Mouse (Mus musculus) G1E (cell line): Measurements from ENCODE around the gene Anln.

Experiments
- CTCF ChIP-seq: IDR thresholded peaks from 2 replicates; pipeline ENCODE4 v1.5.1; 2012; ENCODE audit warnings: low read depth, low read length, inconsistent platforms, mixed read lengths
- GATA1 ChIP-seq: IDR thresholded peaks from 2 replicates; pipeline ENCODE4 v1.6.1; 2012; ENCODE audit warnings: borderline replicate concordance, low read length, inconsistent platforms, mixed read lengths
- GATA2 ChIP-seq: IDR thresholded peaks from 2 replicates; pipeline ENCODE4 v1.6.1; 2012; ENCODE audit warnings: low read depth, low read length, inconsistent platforms, borderline replicate concordance
- POLR2AphosphoS5 ChIP-seq: IDR thresholded peaks from 2 replicates; pipeline ENCODE4 v1.6.1; 2012; ENCODE audit warnings: low read depth, low read length, inconsistent platforms; ENCODE audit not compliant: insufficient replicate concordance
- TAL1 ChIP-seq: conservative IDR thresholded peaks from 2 replicates; pipeline ENCODE4 v1.6.1; 2012; ENCODE audit warnings: low read depth, low read length, inconsistent platforms, mixed read lengths

- TF ChIP-seq GATA1 = no peak
- TF ChIP-seq CTCF = no peak
- TF ChIP-seq TAL1 = no peak
- TF ChIP-seq POLR2AphosphoS5 = no peak
- no peak for TF ChIP-seq GATA2
These were observed 27.2 kb upstream of the Anln start for GRCm38 (mm10) chr9:22416187-22416586.
